Mouse (Mus musculus) embryonic facial prominence, embryonic 11.5 days (tissue): ENCODE data around the gene Apol9a. TPM values are rescaled to one million over a fixed set of nuclear protein-coding genes. Genes with fewer than 3 reads are reported as not detected.

Experiments
- ATAC-seq: fragments of 200-750 bp; cut with Nextera tagmentation; replicated peaks from 2 replicates; pipeline ENCODE4 v1.8.0; 2017; ENCODE audit warnings: low read depth; ENCODE audit not compliant: insufficient number of reproducible peaks, low FRiP score, low TSS enrichment
- DNase-seq: peaks from one replicate; pipeline ENCODE4 v3.0.0-alpha.2; 2015; ENCODE audit warnings: low spot score
- H3K27ac ChIP-seq: fragments of 300-500 bp; sonication (generic); replicated peaks from 2 replicates; pipeline ENCODE4 v1.5.1; 2014; ENCODE audit warnings: mild to moderate bottlenecking, low read depth, low read length, control low read depth
- H3K27me3 ChIP-seq: fragments of 300-500 bp; sonication (generic); 2 replicates; pipeline ENCODE4 v1.6.1; 2014; ENCODE audit warnings: mild to moderate bottlenecking, low read length, moderate library complexity, mixed read lengths; ENCODE audit not compliant: control insufficient read depth, insufficient read depth
- H3K36me3 ChIP-seq: fragments of 300-500 bp; sonication (generic); replicated peaks from 2 replicates; pipeline ENCODE4 v1.6.1; 2014; ENCODE audit warnings: low read depth, mild to moderate bottlenecking, low read length, moderate library complexity, mixed read lengths; ENCODE audit not compliant: control insufficient read depth, insufficient read depth
- H3K4me1 ChIP-seq: fragments of 300-500 bp; sonication (generic); 2 replicates; pipeline ENCODE4 v1.6.1; 2014; ENCODE audit warnings: low read length, mixed read lengths; ENCODE audit not compliant: control insufficient read depth, insufficient read depth
- H3K4me2 ChIP-seq: fragments of 300-500 bp; sonication (generic); 2 replicates; pipeline ENCODE4 v1.6.1; 2014; ENCODE audit warnings: low read depth, mild to moderate bottlenecking, control low read depth, low read length, moderate library complexity
- H3K4me3 ChIP-seq: fragments of 300-500 bp; sonication (generic); 2 replicates; pipeline ENCODE4 v1.5.1; 2014; ENCODE audit warnings: low read depth, low read length, control low read depth
- H3K9ac ChIP-seq: fragments of 300-500 bp; sonication (generic); replicated peaks from 2 replicates; pipeline ENCODE4 v1.6.1; 2014; ENCODE audit warnings: mild to moderate bottlenecking, control low read depth, low read length
- H3K9me3 ChIP-seq: fragments of 300-500 bp; sonication (generic); replicated peaks from 2 replicates; pipeline ENCODE4 v1.6.1; 2016; ENCODE audit warnings: mild to moderate bottlenecking, low read length, inconsistent platforms, mixed read lengths; ENCODE audit not compliant: control insufficient read depth
- WGBS: fragments of 180-500 bp; shearing (Covaris S2); extraction: QIAGEN DNeasy Blood & Tissue Kit; methylation state at CpG from one replicate; pipeline ENCODE4 v1.1.7; 2014; 5-methylcytosine and 5-hydroxymethylcytosine counted together
- polyA plus RNA-seq: library from polyadenylated mRNA; unstranded; fragments of >200 nt; fragmentation: Nextera tagmentation; extraction: Ambion mirVana; gene quantifications from 2 replicates; pipeline ENCODE4 v1.2.1, GENCODE M21; 2014

Apol9a gene
- polyA plus RNA-seq, 1 experiment from 2014 or later: not detected

DNA sequence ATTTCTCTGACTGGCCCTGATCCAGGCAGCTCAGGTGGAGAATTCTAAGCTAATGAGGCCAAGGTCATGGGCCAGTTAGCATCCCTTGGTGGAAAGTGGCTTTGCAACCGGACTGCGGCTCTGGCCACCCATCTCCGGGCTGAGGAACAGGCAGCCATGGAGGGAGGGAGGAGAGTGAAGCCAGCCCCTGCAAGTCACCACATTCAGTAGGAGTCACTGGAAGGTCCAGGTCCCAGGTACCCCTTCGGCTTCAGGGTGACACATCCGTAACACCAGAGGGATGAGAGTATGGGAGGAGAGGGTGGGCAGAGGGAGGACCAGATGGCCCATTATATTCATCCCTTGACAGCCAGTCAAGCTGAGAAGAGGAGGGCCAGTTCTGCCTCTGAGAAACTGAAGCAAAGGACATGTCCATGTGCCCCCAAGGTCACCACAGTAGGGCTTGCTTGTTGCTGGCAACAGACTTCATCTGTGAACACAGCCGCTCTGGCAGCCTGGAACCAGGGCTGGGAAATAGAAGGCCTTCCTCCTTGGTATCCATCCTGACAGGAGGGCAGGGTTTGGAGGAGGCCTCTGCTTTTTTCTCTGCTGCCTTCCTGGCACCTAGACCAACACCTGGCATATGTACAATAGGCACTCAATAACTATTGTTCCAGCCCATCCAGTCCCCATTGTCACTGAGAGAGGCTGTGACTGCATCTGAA lies 55.9 kb downstream of the Apol9a start:
- Histone ChIP-seq H3K9ac (no peak overlapping the region), H3K27me3 (no peaks in the 10 kb centered on the region), H3K4me1 (peaks cover 4% of the 10 kb centered on the region), H3K4me3 (no peak overlapping the region), H3K4me2 (no peak overlapping the region), H3K9me3 (no peaks in the 10 kb centered on the region), H3K36me3 (no peaks in the 10 kb centered on the region), H3K27ac (no peak overlapping the region)
- ATAC-seq (no peak), DNase-seq (no peak)
- 68% methylated on average over 6 of the region's 6 CpGs for WGBS

DNA sequence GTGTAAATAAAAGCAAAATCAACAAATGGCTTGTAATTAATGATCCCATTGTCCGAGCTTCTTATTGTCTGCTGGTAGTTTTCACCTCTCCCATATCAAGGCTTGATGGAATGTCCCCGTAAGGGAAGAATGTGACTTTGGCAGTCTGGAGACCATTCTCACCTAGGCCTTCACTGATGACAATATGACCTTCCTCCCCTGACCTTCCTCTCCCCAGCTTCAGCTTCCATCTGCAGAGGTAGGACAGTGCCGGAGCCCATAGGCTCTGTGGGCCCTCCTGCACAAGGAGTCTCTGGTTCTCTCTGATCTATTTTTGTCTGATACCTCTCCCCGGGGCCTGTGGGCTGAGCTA lies 56.5 kb downstream of the Apol9a start:
- H3K27ac ChIP-seq: no peak overlapping the region
- no peak overlapping the region for H3K4me2 ChIP-seq
- H3K9ac ChIP-seq: no peak overlapping the region
- ATAC-seq (no peak), DNase-seq (no peak)
- WGBS: 67% methylated on average over 4 of the region's 4 CpGs
- H3K9me3 ChIP-seq: no peaks in the 10 kb centered on the region
- no peak overlapping the region for H3K4me3 ChIP-seq
- no peaks in the 10 kb centered on the region for H3K27me3 ChIP-seq
- no peaks in the 10 kb centered on the region for H3K36me3 ChIP-seq
- peaks cover 4% of the 10 kb centered on the region for H3K4me1 ChIP-seq

Other genes with a start within 250 kb of the Apol9a start
- gene Rbfox2, start 104.1 kb downstream of the Apol9a start, polyA plus RNA-seq: 81.9 and 85.1 TPM in 2 replicates
- gene Apol7a, start 12.0 kb downstream of the Apol9a start, polyA plus RNA-seq: not detected in 2 replicates
- not detected in 2 replicates for gene Apol7b, start 36.4 kb upstream of the Apol9a start, polyA plus RNA-seq
- not detected in 2 replicates for gene Apol10a, start 65.9 kb upstream of the Apol9a start, polyA plus RNA-seq
- gene Apol11a, start 97.1 kb upstream of the Apol9a start, polyA plus RNA-seq: not detected in 2 replicates
- not detected in 2 replicates for gene Apol7c, start 122.2 kb upstream of the Apol9a start, polyA plus RNA-seq
- gene 1700025B11Rik, start 150.8 kb upstream of the Apol9a start, polyA plus RNA-seq: not detected in 2 replicates
- gene Apol10b, start 185.0 kb upstream of the Apol9a start, polyA plus RNA-seq: not detected in 2 replicates
- gene Gm36245, start 188.1 kb upstream of the Apol9a start, polyA plus RNA-seq: not detected in 2 replicates
- not detected in 2 replicates for gene Apol11b, start 232.2 kb upstream of the Apol9a start, polyA plus RNA-seq